Mouse (Mus musculus) lung, postnatal 0 days (tissue): Measurements from ENCODE around the gene Tex52.

Experiments used
- CTCF ChIP-seq: IDR thresholded peaks from 2 replicates; pipeline ENCODE4 v1.5.1; 2016; ENCODE audit warnings: antibody characterized with exemption, mild to moderate bottlenecking
- EP300 ChIP-seq: IDR thresholded peaks from 2 replicates; pipeline ENCODE4 v1.6.1; 2016; ENCODE audit warnings: antibody characterized with exemption, mild to moderate bottlenecking, control low read depth

GRCm38 (mm10) chr6:128429826-128430225, 54.6 kb downstream of the Tex52 start:
- TF ChIP-seq CTCF, result no peak
- peak; percentile 48; the same call in 1 of the 2 replicates for TF ChIP-seq EP300
